Mouse (Mus musculus) kidney, adult 18-20 months (tissue): ENCODE data around the gene Idua.

Experiments
- DNase-seq: peaks from one replicate; pipeline ENCODE4 v3.0.0; 2021

The Idua gene

GRCm38 (mm10) chr5:108691152-108691551 lies 31.0 kb downstream of the Idua start:
- DNase-seq: no peak

- peak; percentile 76 for DNase-seq
These were observed 32.1 kb downstream of the Idua start, which contains the start of gene Fgfrl1 for GRCm38 (mm10) chr5:108692271-108692670. Gene Fgfrl1 (plus strand): TSS chr5:108692382.

GRCm38 (mm10) chr5:108693872-108694288 lies 33.7 kb downstream of the Idua start:
- DNase-seq: peak; percentile 86

- DNase-seq: peak; percentile 63
These were observed 34.5 kb downstream of the Idua start for GRCm38 (mm10) chr5:108694352-108695261.

GRCm38 (mm10) chr5:108695861-108696260 lies 35.7 kb downstream of the Idua start:
- DNase-seq: no peak

GRCm38 (mm10) chr5:108696542-108696941 lies 36.4 kb downstream of the Idua start:
- peak; percentile 13 for DNase-seq

GRCm38 (mm10) chr5:108697341-108697753 lies 37.2 kb downstream of the Idua start:
- no peak for DNase-seq

GRCm38 (mm10) chr5:108700346-108700745 lies 40.2 kb downstream of the Idua start:
- DNase-seq: no peak

GRCm38 (mm10) chr5:108701341-108702021 lies 41.4 kb downstream of the Idua start:
- no peak for DNase-seq

GRCm38 (mm10) chr5:108703754-108704626 lies 43.9 kb downstream of the Idua start:
- no peak for DNase-seq

- no peak for DNase-seq
These were observed 47.6 kb downstream of the Idua start for GRCm38 (mm10) chr5:108707758-108708157.

GRCm38 (mm10) chr5:108708419-108708818 lies 48.3 kb downstream of the Idua start:
- peak; percentile 50 for DNase-seq

GRCm38 (mm10) chr5:108708981-108709731 lies 49.0 kb downstream of the Idua start:
- DNase-seq: no peak

GRCm38 (mm10) chr5:108711968-108712367 lies 51.8 kb downstream of the Idua start:
- DNase-seq: no peak

GRCm38 (mm10) chr5:108713096-108713495 lies 53.0 kb downstream of the Idua start:
- no peak for DNase-seq

- no peak for DNase-seq
These were observed 53.6 kb downstream of the Idua start for GRCm38 (mm10) chr5:108713691-108714090.

GRCm38 (mm10) chr5:108714149-108714548 lies 54.0 kb downstream of the Idua start:
- DNase-seq: no peak

- DNase-seq: no peak
These were observed 55.8 kb downstream of the Idua start for GRCm38 (mm10) chr5:108715974-108716373.

GRCm38 (mm10) chr5:108718051-108718450 lies 57.9 kb downstream of the Idua start:
- DNase-seq: no peak

GRCm38 (mm10) chr5:108719761-108720160 lies 59.6 kb downstream of the Idua start:
- no peak for DNase-seq

GRCm38 (mm10) chr5:108724006-108724405 lies 63.9 kb downstream of the Idua start:
- DNase-seq: no peak
